Comparison of ENCODE assay signal across 28 mouse cellular contexts in genomic region chr6:48835241-48835640, GRCm38 (mm10). TPM values are rescaled to one million over a fixed set of nuclear protein-coding genes. Genes with fewer than 3 reads are reported as not detected.
"Had no signal": no experiment of that assay in that cellular context is flagged by ENCODE, and none has a peak within 500 bp of the region (broad histone marks: within the 10 kb centered on the region; RNA-seq: fewer than 3 reads in every experiment).

No protein-coding gene starts in this region.

- H3K27me3 ChIP-seq: embryonic facial prominence, embryonic 12.5 days; embryonic facial prominence, embryonic 13.5 days; embryonic facial prominence, embryonic 15.5 days; forebrain, embryonic 12.5 days; forebrain, embryonic 13.5 days; forebrain, embryonic 15.5 days had no signal

- H3K27ac ChIP-seq: embryonic facial prominence, embryonic 10.5 days; embryonic facial prominence, embryonic 12.5 days; embryonic facial prominence, embryonic 13.5 days; embryonic facial prominence, embryonic 15.5 days; forebrain, embryonic 12.5 days; forebrain, embryonic 13.5 days; forebrain, embryonic 15.5 days; gastrocnemius, adult 2 months; heart, adult 2 months had no signal

- ATAC-seq: forebrain, embryonic 13.5 days; forebrain, embryonic 14.5 days; forebrain, embryonic 15.5 days; forebrain, postnatal 0 days had no signal

- H3K4me3 ChIP-seq: embryonic facial prominence, embryonic 10.5 days; embryonic facial prominence, embryonic 12.5 days; embryonic facial prominence, embryonic 13.5 days; embryonic facial prominence, embryonic 15.5 days; erythroblast, embryonic 14.5 days; forebrain, embryonic 12.5 days; forebrain, embryonic 13.5 days; forebrain, embryonic 15.5 days; gastrocnemius, adult 2 months; heart, adult 2 months had no signal

- H3K4me2 ChIP-seq: embryonic facial prominence, embryonic 12.5 days; embryonic facial prominence, embryonic 13.5 days; embryonic facial prominence, embryonic 15.5 days; forebrain, embryonic 12.5 days; forebrain, embryonic 13.5 days; forebrain, embryonic 15.5 days had no signal

- DNase-seq: cerebellum, adult 2 months; cerebellum, adult 8-10 months; cerebellum, adult 9-10 months; cerebellum, adult 9-11 months; cerebellum, postnatal 10 days; cerebellum, postnatal 14 days; cerebellum, postnatal 25 days; cerebellum, postnatal 36 days; embryo, embryonic 11 days; forebrain, postnatal 0 days; gastrocnemius, adult 2 months; gastrocnemius, postnatal 10 days; gastrocnemius, postnatal 14 days; gastrocnemius, postnatal 25 days; gastrocnemius, postnatal 36 days; heart, adult 18-20 months; heart, adult 2 months had no signal

- H3K9ac ChIP-seq: embryonic facial prominence, embryonic 12.5 days; embryonic facial prominence, embryonic 13.5 days; embryonic facial prominence, embryonic 15.5 days; forebrain, embryonic 12.5 days; forebrain, embryonic 13.5 days; forebrain, embryonic 15.5 days; forebrain, postnatal 0 days had no signal

- H3K9me3 ChIP-seq: embryonic facial prominence, embryonic 10.5 days; embryonic facial prominence, embryonic 12.5 days; embryonic facial prominence, embryonic 15.5 days; forebrain, embryonic 12.5 days; forebrain, embryonic 13.5 days; forebrain, embryonic 15.5 days had no signal

RNA-seq across cellular contexts. Expression of gene Aoc1, which starts 37.5 kb away (rescaled TPM):
- polyA plus RNA-seq: embryonic facial prominence, embryonic 11.5 days; embryonic facial prominence, embryonic 12.5 days; embryonic facial prominence, embryonic 13.5 days; erythroblast, embryonic 14.5 days; forebrain, embryonic 11.5 days; forebrain, embryonic 12.5 days; forebrain, embryonic 13.5 days; forebrain, embryonic 14.5 days; forebrain, embryonic 15.5 days; forebrain, postnatal 0 days had no signal
